Mouse (Mus musculus) E14TG2a.4 (cell line): ENCODE results near the gene Kcnj2.

ENCODE experiments used
- H3K27me3 ChIP-seq: 2 replicates; pipeline ENCODE4 v1.6.1; 2014; ENCODE audit warnings: low read length, control low read depth; ENCODE audit not compliant: insufficient read depth
- H3K36me3 ChIP-seq: 2 replicates; pipeline ENCODE4 v1.6.1; 2014; ENCODE audit warnings: low read length, control low read depth; ENCODE audit not compliant: insufficient read depth
- H3K4me1 ChIP-seq: replicated peaks from 2 replicates; pipeline ENCODE4 v1.6.1; 2014; ENCODE audit warnings: low read depth, low read length, control low read depth
- H3K4me3 ChIP-seq: replicated peaks from 2 replicates; pipeline ENCODE4 v1.5.1; 2014; ENCODE audit warnings: mild to moderate bottlenecking, low read length
- H3K9me3 ChIP-seq: 2 replicates; pipeline ENCODE4 v1.6.1; 2014; ENCODE audit warnings: low read length, control low read depth
- CTCF ChIP-seq: conservative IDR thresholded peaks from 2 replicates; pipeline ENCODE4 v1.5.1; 2014; ENCODE audit warnings: low read length
- NANOG ChIP-seq: IDR thresholded peaks from 2 replicates; pipeline ENCODE4 v1.6.1; 2014; ENCODE audit warnings: borderline replicate concordance, low read length, mixed read lengths
- POU5F1 ChIP-seq: IDR thresholded peaks from 2 replicates; pipeline ENCODE4 v1.6.1; 2014; ENCODE audit warnings: low read length, borderline replicate concordance

The Kcnj2 gene

DNA sequence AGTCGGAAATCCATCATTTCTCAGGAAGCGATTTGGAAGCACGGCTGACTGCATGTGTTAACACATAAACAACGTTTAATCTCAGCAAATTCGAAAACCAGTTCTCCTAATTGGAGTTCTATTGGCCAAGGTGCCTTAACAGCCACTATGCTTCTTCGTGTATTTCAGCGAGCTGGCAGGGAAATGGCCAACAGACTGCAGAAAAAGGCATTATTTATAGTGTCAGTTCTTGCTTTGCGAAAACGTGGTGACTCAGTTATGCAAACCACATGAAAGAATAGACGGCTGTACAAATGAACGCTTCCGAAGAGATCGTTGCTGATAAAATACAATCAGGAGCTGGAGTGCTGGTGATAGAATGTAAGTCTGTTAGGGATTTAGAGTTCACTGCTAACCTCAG is 9.9 kb upstream of the Kcnj2 start:
- Histone ChIP-seq H3K27me3 (peaks cover 8% of the 10 kb centered on the region; the same call in 1 of the 2 replicates), H3K36me3 (no peaks in the 10 kb centered on the region), H3K4me1 (no peaks in the 10 kb centered on the region), H3K4me3 (no peak overlapping the region), H3K9me3 (no peaks in the 10 kb centered on the region)
- TF ChIP-seq POU5F1, result no peak
- TF ChIP-seq NANOG, result no peak
- no peak for TF ChIP-seq CTCF

DNA sequence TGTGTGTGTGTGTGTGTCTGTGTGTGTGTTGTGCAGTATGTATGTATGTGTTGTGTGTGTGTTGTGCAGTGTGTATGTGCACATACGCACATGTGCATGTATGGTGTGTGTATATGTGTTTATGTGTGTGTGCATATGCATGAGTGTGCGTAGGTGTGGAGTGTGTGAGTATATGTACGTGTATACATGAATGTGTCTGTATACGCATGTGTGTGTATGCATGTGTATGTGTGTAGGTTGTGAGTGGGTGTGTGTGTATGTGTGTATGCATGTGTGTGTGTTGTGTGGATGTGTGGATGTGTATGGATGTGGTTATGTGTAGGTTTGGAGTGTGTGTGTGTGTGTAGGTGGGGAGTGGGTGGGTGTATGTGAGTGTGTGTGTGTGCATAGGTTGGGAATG is 8.5 kb upstream of the Kcnj2 start:
- Histone ChIP-seq H3K9me3 (no peaks in the 10 kb centered on the region), H3K4me3 (no peak overlapping the region), H3K27me3 (peaks cover 10% of the 10 kb centered on the region; the same call in 1 of the 2 replicates), H3K4me1 (no peaks in the 10 kb centered on the region), H3K36me3 (no peaks in the 10 kb centered on the region)
- TF ChIP-seq NANOG (no peak), CTCF (no peak), POU5F1 (no peak)

DNA sequence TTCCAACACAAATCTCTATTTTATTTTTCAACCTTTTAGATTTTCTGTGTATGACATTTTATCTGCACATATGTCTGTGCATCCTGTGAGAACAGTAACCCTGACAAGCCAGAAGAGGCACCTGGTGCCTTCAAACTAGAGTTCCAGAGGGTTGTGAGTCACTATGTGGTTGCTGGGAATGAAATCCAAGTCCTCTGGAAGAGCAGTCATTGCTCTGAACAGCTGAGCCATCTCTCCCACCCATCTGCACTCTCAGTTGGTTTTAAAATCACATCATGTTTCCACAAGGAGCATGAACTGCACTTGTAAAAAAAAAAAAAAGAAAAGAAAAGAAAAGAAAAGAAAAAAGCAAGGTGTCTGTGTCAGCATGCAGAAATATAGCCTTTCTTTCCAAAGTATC is 6.5 kb upstream of the Kcnj2 start:
- TF ChIP-seq NANOG, result no peak
- no peak for TF ChIP-seq POU5F1
- TF ChIP-seq CTCF, result no peak
- Histone ChIP-seq H3K9me3 (no peaks in the 10 kb centered on the region), H3K36me3 (no peaks in the 10 kb centered on the region), H3K4me3 (no peak overlapping the region), H3K4me1 (no peaks in the 10 kb centered on the region), H3K27me3 (peaks cover 7% of the 10 kb centered on the region; the same call in 1 of the 2 replicates)

- TF ChIP-seq NANOG, result no peak
- TF ChIP-seq CTCF, result no peak
- no peak for TF ChIP-seq POU5F1
- H3K4me1 ChIP-seq, result peaks cover 4% of the 10 kb centered on the region; the same call in 1 of the 2 replicates
- peaks cover 11% of the 10 kb centered on the region for H3K27me3 ChIP-seq
- no peaks in the 10 kb centered on the region for H3K36me3 ChIP-seq
- H3K9me3 ChIP-seq, result no peaks in the 10 kb centered on the region
- H3K4me3 ChIP-seq, result no peak overlapping the region
Observed at GRCm38 (mm10) chr11:111060216-111060615, 5.7 kb upstream of the Kcnj2 start.

DNA sequence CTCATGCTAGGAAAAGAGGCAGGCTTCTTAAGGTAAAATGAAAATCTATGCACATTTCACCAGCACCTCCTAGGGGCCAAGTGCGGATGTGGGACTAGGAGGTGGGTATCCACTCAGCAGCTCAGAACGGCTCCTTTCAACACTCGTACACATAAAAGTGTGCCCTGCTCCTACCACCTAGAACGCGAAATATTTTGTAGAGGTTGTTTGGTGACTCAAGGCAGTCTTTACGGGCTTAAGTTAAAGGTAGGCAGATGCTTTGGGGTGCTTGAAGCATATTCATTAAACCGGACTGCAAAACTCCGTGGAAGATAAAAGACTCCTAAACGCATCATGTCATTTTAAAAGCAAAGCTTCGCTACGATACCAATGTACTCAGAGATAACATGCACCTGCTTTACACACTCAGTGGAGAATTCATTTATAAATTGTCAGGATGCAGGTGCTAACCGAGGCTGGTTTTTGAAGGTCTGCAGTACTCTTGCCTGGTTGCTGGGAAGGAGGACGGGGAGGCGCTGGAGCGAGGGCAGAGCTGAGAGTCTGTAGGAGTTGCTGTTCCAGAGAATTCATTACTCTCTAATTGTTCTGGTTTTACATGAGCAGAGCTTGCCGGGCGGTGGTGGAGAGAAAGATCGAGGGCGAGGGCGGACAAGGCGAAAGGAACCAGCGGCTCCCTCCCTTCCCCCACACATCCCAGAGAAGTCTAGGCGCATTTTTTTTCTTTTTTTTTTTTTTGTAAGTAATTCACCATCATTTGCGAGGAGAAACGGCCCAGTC is 1.0 kb upstream of the Kcnj2 start:
- peaks cover 16% of the 10 kb centered on the region for H3K4me1 ChIP-seq
- peak; percentile 33 for TF ChIP-seq CTCF
- TF ChIP-seq POU5F1, result no peak

DNA sequence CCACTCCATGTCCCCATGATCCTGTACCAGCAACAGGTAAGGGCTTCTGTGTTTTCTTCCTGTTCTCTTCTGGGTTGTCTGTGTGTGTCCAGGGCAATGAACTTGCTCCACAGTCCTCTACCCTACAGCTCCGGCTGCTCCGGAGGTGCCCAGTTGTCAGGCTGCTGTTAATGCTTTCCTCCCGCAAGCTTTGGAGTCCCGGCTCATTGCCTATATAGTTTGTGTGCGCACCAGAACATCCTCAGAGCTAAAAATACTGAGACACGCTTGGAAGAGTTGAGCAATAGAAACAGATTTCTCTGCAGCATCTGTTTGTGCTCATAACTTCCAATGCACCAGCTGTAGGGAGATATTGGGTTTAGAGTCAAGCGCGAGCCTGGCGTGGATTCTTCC is 331 bp downstream of the Kcnj2 start:
- Histone ChIP-seq H3K36me3 (no peaks in the 10 kb centered on the region), H3K9me3 (no peaks in the 10 kb centered on the region), H3K4me3 (peak overlapping the region; percentile 86), H3K4me1 (peaks cover 16% of the 10 kb centered on the region), H3K27me3 (peaks cover 37% of the 10 kb centered on the region)
- TF ChIP-seq NANOG (no peak), CTCF (no peak), POU5F1 (no peak)

More for the DNA sequence above, 1.0 kb upstream of the Kcnj2 start:
- Histone ChIP-seq H3K4me3 (peak overlapping the region; percentile 86), H3K36me3 (no peaks in the 10 kb centered on the region), H3K27me3 (peaks cover 31% of the 10 kb centered on the region), H3K9me3 (no peaks in the 10 kb centered on the region)

GRCm38 (mm10) chr11:111067787-111068186 is 1.8 kb downstream of the Kcnj2 start:
- H3K9me3 ChIP-seq, result no peaks in the 10 kb centered on the region
- TF ChIP-seq CTCF (no peak), POU5F1 (no peak), NANOG (no peak)
- no peak overlapping the region for H3K4me3 ChIP-seq
- H3K4me1 ChIP-seq, result peaks cover 16% of the 10 kb centered on the region
- peaks cover 34% of the 10 kb centered on the region for H3K27me3 ChIP-seq
- H3K36me3 ChIP-seq, result no peaks in the 10 kb centered on the region

GRCm38 (mm10) chr11:111070460-111070859 is 4.5 kb downstream of the Kcnj2 start:
- no peaks in the 10 kb centered on the region for H3K9me3 ChIP-seq
- H3K27me3 ChIP-seq, result peaks cover 27% of the 10 kb centered on the region
- peaks cover 9% of the 10 kb centered on the region for H3K4me1 ChIP-seq
- no peak overlapping the region for H3K4me3 ChIP-seq
- no peaks in the 10 kb centered on the region for H3K36me3 ChIP-seq
- TF ChIP-seq CTCF, result no peak
- no peak for TF ChIP-seq POU5F1
- TF ChIP-seq NANOG, result no peak
